Mouse (Mus musculus) erythroid progenitor cell, adult 5-6 weeks (primary cell): ENCODE measurements around the gene Itgae. TPM values are rescaled to one million over a fixed set of nuclear protein-coding genes. Genes with fewer than 3 reads are reported as not detected.

Experiments used
- ATAC-seq: replicated peaks from 2 replicates; pipeline ENCODE4 v1.8.0; 2016; ENCODE audit warnings: moderate number of reproducible peaks, mild to moderate bottlenecking, moderate TSS enrichment, inconsistent platforms; ENCODE audit not compliant: poor library complexity, low FRiP score, severe bottlenecking
- total RNA-seq, 2 experiments: library from RNA; stranded (forward) in 1 of 2; stranded (reverse) in 1 of 2; fragments of 150-400 nt in 1 of 2; fragments of 186-747, 209-891 nt in 1 of 2; gene quantifications; 2 replicates each; pipeline versions ENCODE4 v1.2.3 to v1.2.4; 2015 to 2017; ENCODE audit warnings: low replicate concordance in 2 of 2

Gene Itgae
- total RNA-seq, 2 experiments from 2014 or later: 0.08 TPM; not detected in 1

DNA sequence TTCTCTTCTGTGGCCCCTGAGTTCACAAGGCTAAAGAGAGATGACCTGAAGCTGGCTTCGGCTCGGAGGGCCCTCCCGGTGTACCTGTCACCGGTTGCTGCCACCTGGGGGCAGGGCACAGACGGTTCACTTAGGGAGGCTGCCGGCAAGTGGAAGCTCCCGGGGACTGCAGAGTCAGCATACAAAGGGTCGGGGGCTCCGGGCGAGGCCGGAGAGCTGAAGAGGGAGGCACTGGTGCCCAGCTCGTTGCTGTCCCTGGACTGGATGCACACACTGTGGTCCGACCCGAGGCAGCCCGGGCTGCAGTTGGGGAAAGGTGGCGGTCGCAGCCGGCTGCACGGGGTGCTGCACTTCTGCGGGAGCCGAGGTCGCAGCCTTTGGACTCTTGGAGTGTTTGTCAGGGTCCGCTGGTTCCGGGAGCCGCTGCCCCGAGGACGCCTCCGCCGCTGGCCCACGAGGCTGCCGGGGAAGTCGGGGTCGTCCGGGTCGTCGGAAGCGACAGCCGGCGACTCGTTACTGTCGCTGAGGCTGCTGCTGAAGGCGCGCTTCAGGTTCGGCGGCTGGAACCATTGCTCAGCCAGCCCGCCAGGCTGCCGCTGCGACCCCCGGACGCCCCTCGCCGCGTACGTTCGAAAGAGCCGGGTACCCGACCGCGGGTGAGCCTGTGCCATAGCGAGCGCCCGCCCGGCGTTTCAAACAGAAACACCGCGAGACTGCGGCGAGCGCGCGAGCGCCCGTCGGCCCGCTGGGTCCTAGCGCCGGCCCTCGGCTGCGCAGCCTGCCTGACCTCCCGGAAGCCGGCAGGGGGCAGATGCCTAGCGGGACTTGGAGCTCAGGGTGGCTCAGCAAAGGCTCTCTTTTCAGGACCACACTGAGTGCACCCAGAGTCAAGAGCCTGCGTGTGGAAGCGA is 47.5 kb downstream of the Itgae start, which contains the start of gene Haspin:
Haspin (minus strand) TSS at position 704 of the 911 bp plus-strand sequence.
- ATAC-seq: peak; percentile 92

DNA sequence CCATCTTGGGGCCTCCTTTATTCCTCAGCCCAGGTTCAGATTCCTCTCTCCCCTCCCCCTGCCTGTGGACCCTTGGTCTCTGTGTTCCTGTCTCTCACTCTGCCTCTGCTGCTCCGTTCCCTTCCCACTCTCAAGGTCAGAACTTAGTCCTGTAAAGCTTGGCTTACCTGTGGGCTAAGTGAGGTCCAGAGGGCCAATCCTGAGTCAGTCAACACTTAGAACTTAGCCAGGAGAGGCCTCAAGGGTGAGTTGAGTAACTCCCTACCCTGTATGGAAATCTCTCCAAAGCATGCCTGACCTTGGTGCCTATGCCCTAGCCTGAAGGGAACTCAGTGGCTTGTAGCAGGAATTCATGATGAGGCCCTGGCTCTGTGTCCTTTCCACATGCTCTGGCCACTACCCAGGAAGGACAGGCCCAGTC is 53.9 kb downstream of the Itgae start:
- no peak for ATAC-seq

DNA sequence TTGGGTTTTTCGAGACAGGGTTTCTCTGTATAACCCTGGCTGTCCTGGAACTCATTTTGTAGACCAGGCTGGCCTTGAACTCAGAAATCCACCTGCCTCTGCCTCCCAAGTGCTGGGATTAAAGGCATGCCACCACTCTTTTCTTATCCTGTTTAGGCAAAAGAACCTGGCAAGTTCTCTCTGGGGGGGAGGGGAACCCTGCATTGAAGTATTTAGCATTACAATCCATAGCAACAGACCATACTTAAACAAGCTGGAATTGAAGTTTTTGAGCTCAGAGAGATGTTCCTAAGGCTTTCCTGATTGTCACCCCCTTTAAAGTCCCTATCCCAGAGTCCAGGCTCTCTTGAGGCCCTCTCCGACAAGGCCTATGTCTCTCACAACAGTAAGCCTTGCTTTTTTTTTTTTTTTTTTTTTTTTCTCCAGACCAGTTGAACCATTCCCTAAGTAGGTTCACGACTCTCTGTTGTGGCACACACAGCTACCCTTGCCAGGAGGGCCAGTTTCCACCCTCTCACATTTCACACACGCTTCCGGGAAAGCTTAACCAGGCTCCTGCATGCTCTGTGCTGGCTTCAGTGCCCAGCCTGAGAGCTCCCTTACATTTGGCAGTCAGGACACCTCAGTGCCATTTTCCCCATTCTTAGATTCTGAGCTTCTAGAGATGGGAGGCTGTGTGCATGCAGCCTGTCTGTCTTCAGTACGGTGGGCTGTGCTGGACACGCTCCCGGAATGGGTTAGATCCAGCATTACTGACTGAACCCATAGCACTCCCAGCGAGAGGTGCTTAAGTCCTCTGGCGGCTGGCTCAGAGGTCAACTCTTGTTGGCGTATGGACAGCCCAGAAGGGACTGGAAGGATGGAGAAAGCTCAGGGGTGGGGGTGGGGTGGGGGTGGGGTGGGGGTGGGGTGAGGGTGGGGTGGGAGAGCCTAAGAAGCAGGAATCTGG is 55.9 kb downstream of the Itgae start:
- ATAC-seq: no peak

DNA sequence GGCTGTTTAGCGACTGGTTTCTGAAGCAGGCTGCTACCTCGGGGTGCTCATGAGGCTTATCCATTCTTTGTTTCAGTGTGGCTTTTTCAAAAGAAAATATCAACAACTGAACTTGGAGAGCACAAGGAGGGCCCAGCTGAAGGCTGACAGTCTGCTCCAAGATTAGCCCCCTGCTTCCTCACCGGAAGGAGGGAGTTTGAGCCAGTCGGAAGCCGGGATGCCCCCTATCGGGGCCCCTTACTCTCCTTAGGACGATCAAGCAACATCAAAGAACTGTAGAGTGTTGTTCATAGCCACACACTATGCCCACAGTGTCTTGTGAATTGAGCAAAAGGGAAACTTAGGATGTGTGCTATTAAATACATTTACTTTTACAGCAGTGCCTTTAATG is 56.6 kb downstream of the Itgae start:
- no peak for ATAC-seq

DNA sequence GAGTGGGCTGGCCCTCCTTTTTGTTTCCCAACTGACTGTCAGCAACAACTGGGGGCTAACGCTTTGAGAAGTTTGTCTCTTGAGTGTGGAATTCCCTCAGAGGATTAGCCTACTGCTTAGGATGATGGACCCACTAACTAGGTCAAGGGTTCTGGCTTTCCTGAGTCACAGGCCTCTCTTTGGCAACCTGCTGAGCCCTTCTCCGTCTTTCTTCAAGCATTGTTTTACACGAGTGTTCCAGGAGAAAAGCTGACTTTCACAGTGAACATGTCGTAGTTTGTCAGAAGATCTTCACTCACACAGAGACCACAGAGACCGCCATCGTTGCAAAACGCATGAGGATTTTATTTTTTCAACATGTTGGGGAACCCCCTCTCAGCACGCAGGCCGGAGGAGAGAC is 57.8 kb downstream of the Itgae start:
- no peak for ATAC-seq

DNA sequence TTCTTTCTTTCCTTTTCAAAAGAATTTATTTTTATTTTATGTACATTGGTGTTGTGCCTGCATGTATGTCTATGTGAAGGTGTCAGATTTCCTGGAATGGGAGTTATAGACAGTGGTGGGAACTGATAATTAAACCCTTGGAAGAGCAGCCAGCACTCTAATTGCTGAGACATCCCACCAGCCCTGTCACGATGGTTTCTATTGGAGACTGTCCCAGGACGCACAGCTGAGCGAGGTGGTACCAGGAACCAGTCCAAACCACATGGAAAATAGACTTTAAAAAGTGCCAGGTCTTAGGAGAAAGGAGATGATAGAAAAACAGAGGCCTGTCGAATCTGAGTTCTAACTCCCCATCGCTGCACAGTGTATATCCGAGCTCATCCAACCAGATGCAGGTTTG is 64.7 kb downstream of the Itgae start:
- no peak for ATAC-seq

DNA sequence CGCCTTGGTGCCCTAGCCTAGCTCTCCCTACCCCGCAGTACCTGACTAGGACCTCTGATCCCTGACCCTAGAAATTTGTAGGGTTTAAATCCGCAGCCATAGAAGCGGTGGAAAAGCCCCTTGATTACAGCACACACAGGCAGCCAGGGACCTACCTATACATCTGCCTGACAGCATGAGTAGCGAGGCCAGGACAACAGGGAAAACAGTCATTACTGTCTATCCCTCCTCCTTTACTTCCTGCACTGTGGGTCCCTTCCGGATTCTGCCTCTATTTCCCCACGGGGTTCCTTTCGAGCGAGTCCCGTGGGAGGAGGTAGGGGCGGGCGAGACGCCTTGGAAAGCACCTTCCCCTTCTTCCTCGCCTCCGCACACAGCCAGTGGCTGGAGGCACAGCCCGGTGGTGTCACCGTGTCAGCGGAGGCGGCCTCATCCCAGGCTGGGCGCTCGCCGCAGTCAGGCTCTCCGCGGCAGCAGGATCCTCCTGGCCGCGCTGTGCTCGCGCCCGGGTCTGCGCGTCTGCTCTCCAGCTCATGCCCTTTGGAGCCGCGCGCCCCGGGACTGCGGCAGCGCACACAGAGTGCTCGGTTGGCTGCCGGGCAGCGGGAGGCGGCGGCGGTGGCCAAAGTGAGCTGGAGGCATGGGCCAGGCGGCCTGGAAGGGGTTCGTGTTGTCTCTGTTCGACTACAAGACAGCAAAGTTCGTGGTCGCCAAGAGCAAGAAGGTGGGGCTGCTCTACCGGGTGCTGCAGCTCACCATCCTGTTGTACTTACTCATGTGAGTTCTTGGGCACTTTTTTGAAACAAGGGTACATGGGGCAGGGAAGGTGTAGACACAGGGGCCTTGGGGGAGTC is 69.8 kb downstream of the Itgae start, which contains the start of gene P2rx5:
P2rx5 (plus strand) TSS at position 465 of the 854 bp plus-strand sequence.
- ATAC-seq: no peak

DNA sequence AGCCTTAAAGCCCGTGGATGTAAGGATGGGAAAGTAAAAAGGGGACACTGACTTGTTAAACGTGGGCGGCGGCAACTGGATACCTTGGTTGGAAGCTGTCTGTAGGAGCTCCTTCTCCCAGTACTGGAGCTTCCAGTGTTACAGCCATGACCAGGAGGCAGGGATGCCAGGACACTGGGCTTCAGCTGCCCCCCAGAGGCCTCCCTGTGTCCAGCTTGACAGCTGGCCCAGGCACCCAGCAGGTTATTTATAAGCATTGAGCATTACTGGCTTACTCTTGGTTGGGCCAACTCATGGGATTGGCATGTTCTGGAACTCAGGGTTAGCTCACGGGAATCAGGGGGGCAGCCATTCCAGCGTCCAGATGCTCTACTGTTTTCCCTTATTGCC is 70.4 kb downstream of the Itgae start:
- no peak for ATAC-seq

DNA sequence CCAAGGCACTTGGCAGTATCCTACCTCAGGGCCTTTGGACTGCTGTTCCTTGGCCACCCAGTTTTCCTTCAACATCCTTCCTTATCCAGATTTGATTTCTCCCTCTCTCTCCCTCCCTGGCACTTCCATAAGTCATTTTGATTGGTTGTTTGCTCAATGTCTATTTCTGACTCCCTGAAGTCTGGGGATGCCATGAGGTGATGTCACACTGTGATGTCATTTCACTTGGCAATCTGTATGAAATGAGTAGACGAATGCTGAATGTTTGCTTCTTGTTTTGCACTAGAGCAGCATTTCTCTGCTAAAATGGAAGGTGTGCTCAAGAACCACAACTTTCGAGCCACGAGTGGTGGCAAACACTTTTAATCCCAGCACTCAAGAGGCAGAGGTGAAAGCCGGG is 71.2 kb downstream of the Itgae start:
- ATAC-seq: no peak

DNA sequence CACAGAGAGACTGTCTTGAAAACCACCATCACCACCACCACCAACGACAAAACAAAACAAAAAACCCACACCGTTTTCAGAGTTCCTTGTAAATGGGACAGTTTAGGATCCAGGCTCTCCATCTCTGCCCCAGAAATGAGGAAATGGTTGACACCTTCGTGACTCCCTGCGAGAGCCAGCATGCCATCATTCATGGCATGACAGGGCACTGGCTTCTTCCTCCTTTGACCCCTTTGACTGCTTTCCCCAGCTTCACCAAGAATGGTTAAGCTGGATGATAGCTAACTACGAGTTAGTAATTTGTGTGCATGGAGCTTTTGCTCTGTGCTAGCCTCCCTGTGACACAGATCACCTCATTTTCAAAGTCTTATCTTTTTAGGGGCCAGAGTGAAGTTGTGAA is 71.9 kb downstream of the Itgae start:
- no peak for ATAC-seq

DNA sequence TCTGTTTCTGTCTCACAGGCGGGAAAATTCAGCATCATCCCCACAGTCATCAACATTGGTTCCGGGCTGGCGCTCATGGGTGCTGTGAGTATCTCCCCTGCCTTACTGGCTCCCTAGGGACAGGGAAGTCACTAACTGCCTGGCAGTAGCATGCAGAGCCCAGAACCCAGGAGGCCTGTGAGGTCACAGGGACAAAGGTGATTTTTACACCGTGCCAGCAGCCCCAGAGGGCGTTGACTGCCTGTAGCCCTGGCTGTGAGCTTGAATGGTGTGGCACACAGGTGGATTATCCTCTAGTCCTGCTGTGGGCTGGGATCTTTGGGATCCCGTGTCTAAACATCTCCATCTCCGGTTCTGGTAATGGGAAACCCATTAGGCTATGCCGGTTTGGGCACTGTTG is 77.7 kb downstream of the Itgae start:
- ATAC-seq: no peak

DNA sequence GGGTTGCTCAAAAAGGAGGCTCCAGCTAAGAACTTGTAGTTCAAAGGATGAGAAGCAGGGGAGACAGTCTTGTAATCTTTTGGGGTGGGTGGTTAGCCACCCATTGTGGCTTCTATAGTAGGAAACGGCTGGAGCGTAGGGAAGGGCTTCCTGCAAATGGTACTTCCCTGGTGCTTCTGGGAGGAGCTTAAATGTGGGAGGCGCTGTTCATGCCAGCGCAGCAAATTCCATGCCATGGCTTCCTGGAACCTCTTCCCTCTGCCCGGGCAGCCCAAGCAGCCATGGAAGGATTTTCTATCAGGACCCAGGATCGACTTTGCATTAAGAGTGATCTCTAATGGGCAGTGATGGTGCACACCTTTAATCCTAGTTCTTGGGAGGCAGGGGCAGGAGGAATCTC is 78.2 kb downstream of the Itgae start:
- ATAC-seq: no peak

DNA sequence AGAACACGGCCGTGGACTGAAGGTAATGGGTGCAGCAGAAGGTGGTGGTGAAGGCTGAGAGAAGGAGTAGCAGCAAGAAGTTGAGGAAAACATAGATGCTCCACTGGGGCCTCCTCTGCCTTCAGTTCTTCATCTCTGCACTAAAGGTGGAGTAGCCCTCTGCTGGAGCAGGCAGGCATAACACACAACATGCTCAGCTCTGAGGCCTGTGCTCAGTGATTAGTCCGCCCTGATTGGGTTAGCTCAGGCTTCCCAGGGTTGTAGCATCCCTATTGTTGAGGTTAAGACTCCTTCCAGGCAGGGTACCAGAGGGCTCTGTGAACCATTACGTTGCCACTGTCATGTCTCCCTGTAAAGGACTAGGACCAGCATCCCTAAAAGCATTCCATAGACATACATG is 78.8 kb downstream of the Itgae start:
- peak; percentile 69 for ATAC-seq

DNA sequence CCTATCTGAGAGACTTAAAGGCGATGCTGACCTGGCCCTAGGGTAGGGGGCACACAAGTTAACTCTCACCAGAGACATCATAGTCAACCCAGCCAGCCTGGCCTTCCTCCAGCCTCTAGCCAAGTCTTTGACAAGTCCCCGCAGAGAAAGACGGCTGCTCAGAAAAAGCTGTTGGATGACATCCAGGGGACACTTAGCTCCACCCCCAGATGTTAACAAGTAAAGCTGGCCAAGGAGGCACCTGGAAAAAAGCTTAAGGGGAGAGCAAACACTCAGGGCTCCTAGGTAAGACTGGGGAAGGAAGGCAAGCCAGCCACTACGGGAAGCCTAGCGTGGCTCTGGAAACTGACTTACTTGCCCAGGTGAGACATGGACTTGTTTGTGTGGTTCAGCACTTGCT is 81.8 kb downstream of the Itgae start:
- no peak for ATAC-seq

DNA sequence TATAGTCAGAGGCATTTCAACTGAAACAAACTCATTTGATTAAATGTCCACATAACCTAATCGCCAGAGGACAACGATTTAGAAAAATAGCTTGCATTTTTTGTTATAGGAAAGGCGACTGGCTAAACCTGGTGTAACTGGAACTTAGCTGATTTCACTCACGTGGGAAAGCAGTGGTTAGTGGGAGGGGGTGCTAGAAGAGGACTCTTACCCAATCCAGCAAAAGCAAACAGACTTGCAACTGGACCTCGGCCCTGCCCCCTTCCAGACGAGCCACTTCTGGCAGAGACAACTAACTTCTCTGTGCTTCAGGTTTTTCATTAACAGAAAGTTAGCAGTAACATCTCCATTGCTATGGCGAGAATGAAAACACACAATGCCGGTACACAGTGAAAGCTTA is 85.2 kb downstream of the Itgae start:
- no peak for ATAC-seq

DNA sequence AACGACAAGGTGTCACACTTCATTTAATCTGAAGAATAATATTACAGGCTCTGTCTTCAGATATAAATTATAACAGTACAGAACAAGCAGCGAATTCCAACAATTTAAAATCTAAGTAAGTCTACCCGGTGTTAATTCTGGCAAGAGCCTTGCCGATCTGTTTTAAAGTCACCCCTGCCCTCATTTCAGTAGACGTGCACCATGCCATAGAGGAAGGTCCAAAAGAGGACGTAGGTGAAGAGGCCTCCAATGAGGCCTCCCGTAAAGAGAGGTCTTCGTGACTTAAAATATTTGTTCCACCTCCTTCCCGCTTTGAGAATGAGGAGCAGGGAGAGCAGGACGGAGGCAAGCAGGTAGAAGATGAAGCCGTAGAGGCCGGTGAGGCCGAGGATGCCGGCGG is 85.8 kb downstream of the Itgae start:
- ATAC-seq: no peak

DNA sequence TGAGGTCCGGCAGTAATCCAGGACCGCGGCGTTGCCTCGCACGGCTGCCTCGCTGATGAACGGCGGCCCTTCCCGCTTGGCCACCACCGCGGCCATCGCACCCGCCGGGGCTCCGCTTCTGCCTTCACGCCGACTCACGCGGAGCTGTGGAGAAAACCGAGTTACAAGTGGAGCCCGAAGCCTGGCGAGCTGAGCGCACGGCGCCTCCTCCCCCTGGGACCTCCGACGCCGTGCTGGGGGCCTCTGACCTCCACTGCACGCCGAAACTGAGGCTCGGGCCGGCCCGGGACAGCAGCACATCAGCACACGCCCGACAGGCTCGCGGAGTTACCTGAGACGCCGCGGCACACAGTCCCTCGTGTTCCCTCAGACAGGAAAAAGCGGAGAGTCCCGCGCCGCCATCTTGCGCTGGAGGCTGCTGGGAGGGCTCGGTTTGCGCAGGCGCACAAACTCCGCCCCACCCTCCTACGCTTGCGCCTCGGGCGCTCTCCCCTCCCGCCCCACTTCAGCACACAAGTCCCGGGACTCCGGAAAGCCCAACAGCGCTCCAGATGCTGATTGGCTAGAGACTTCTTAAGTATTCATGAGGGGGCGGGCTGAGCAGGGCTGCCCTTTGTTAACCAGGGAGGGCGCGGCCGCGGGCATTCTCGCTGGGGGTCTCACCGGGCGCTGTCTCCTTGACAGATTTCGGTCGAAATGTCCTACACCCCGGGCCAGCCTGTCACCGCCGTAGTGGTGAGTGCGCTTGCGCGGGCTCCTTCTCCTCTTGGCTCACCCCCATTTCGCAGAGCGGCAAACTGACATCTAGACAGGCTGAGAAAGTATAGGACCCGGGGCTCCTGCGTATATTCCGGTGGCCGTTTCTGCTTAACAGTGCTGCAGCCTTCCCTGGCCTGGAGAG is 86.5 kb downstream of the Itgae start, which contains the start of the genes Emc6 and Tax1bp3:
Emc6 (minus strand) TSS at position 430 of the 901 bp plus-strand sequence.
Tax1bp3 (plus strand) TSS at position 476 of the 901 bp plus-strand sequence.
- peak; percentile 95 for ATAC-seq

DNA sequence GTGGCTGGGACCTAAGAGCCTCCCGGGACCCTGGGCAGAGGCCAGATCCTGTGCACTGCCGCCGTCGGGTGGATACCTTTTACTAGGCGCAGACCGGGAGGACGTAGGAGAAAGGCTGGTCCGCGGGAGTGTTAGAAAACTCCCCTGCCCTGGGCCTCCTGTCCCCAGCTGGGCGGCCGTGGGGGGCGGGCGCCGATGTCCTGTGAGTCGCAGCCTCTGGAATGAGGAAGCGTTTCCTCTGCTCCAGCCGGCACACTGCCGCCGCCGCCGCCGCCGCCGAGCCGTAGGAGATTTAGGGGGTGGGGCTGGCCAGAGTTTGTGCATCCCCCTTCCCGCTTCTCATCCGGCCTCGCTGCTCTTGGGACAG is 87.1 kb downstream of the Itgae start:
- ATAC-seq: peak; percentile 48

DNA sequence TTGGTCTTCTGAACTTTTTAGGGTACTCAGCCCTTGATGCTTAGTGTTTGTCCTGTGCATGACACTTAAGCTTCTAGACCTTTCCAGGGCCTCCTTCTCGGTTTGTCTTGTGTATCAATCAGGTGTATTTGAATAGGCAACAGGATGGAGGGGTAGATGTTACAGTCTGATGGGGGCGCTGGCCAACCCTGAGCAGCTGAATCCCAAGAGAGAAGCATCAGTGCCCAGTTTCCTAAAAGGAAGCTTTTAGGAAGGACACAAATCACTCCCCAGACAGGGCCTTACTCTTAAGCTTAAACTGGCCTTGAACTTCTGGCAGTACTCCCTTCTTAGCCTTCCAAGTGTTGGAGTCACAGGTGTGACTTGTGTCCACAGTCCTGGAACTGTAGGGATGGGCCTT is 87.5 kb downstream of the Itgae start:
- no peak for ATAC-seq
